Mouse (Mus musculus): ENCODE results near the gene Lenep.
A peak's percentile ranks its signal among the peaks of the same experiment; 100 is the strongest.
"Not testable (repeated sequence)": the region's sequence is repeated elsewhere in the genome, so short reads cannot be mapped to it uniquely, and the experiment has no call there.

The Lenep gene

GRCm38 (mm10) chr3:89402693-89403092 lies at the start of gene Lenep:
Gene Lenep (minus strand): TSS chr3:89402793.
- no peak for DNase-seq (ENCODE audit: low read depth, low spot score)

GRCm38 (mm10) chr3:89451916-89452315 lies 49.3 kb upstream of the Lenep start:
- no peak for DNase-seq (ENCODE audit: low read depth, low spot score)

GRCm38 (mm10) chr3:89449541-89449940 lies 46.9 kb upstream of the Lenep start:
- DNase-seq (ENCODE audit: low read depth, low spot score): peak; percentile 54

- no peak for DNase-seq (ENCODE audit: low read depth, low spot score)
Observed at GRCm38 (mm10) chr3:89448720-89449537, 46.3 kb upstream of the Lenep start.

- peak; percentile 89 for DNase-seq (ENCODE audit: low read depth, low spot score)
Observed at GRCm38 (mm10) chr3:89440691-89441090, 38.1 kb upstream of the Lenep start.

GRCm38 (mm10) chr3:89437269-89437668 lies 34.7 kb upstream of the Lenep start:
- DNase-seq (ENCODE audit: low read depth, low spot score): peak; percentile 69

GRCm38 (mm10) chr3:89436176-89437113 lies 33.9 kb upstream of the Lenep start, which contains the start of gene Pbxip1:
Gene Pbxip1 (plus strand): TSS chr3:89436706.
- peak; percentile 90 for DNase-seq (ENCODE audit: low read depth, low spot score)

- DNase-seq (ENCODE audit: low read depth, low spot score): no peak
Observed at GRCm38 (mm10) chr3:89435041-89435440, 32.4 kb upstream of the Lenep start.

- DNase-seq (ENCODE audit: low read depth, low spot score): no peak
Observed at GRCm38 (mm10) chr3:89434532-89434931, 31.9 kb upstream of the Lenep start.

- no peak for DNase-seq (ENCODE audit: low read depth, low spot score)
Observed at GRCm38 (mm10) chr3:89432606-89433005, 30.0 kb upstream of the Lenep start.

- peak; percentile 93 for DNase-seq (ENCODE audit: low read depth, low spot score)
Observed at GRCm38 (mm10) chr3:89430171-89431159, 27.9 kb upstream of the Lenep start, which contains the start of gene Pygo2. Gene Pygo2 (plus strand): TSS chr3:89430214.

- DNase-seq (ENCODE audit: low read depth, low spot score): not testable (repeated sequence)
Observed at GRCm38 (mm10) chr3:89429021-89429420, 26.4 kb upstream of the Lenep start.

GRCm38 (mm10) chr3:89425876-89426275 lies 23.3 kb upstream of the Lenep start:
- no peak for DNase-seq (ENCODE audit: low read depth, low spot score)

GRCm38 (mm10) chr3:89425141-89425525 lies 22.5 kb upstream of the Lenep start:
- DNase-seq (ENCODE audit: low read depth, low spot score): no peak

- no peak for DNase-seq (ENCODE audit: low read depth, low spot score)
Observed at GRCm38 (mm10) chr3:89424416-89425140, 22.0 kb upstream of the Lenep start.

- DNase-seq (ENCODE audit: low read depth, low spot score): no peak
Observed at GRCm38 (mm10) chr3:89422556-89423205, 20.1 kb upstream of the Lenep start.

GRCm38 (mm10) chr3:89421810-89422473 lies 19.3 kb upstream of the Lenep start:
- DNase-seq (ENCODE audit: low read depth, low spot score): no peak

GRCm38 (mm10) chr3:89421002-89421774 lies 18.6 kb upstream of the Lenep start:
- peak; percentile 89 for DNase-seq (ENCODE audit: low read depth, low spot score)
